Mouse (Mus musculus) C2C12 (cell line): ENCODE data around the gene Dmrta2.

Experiments used
- CTCF ChIP-seq: IDR thresholded peaks from one replicate; pipeline ENCODE4 v1.5.1; 2011; ENCODE audit not compliant: control insufficient read depth, insufficient read depth, insufficient read length
- MYOG ChIP-seq: IDR thresholded peaks from one replicate; pipeline ENCODE4 v1.6.1; 2011; ENCODE audit not compliant: control insufficient read depth, insufficient read length; ENCODE audit errors: extremely low read depth

- TF ChIP-seq CTCF (no peak), MYOG (no peak)
These were observed 50.8 kb downstream of the Dmrta2 start for GRCm38 (mm10) chr4:110028461-110029188.
